Mouse (Mus musculus): Measurements from ENCODE around the gene Rasgef1c.
A peak's percentile ranks its signal among the peaks of the same experiment; 100 is the strongest.

- TF ChIP-seq POLR2A (IDR thresholded peaks at IDR 0.05; ENCODE audit: low read depth, low read length) (no peak), CTCF (IDR thresholded peaks at IDR 0.05; ENCODE audit: borderline replicate concordance, insufficient read depth, low read length) (peak; percentile 62)
These were observed at the start of gene Rasgef1c for GRCm38 (mm10) chr11:49901659-49902458.
